Mouse (Mus musculus) limb, embryonic 14.5 days (tissue): Measurements from ENCODE around the gene Fars2. TPM values are rescaled to one million over a fixed set of nuclear protein-coding genes. Genes with fewer than 3 reads are reported as not detected.

Experiments
- ATAC-seq: fragments of 200-750 bp; cut with Nextera tagmentation; 2 replicates; pipeline ENCODE4 v1.8.0; 2017; ENCODE audit warnings: low read depth, moderate number of reproducible peaks, moderate TSS enrichment; ENCODE audit not compliant: low FRiP score
- DNase-seq: peaks from one replicate; pipeline ENCODE4 v3.0.0-alpha.2; 2015; ENCODE audit warnings: low spot score
- H3K27ac ChIP-seq: fragments of 300-500 bp; sonication (generic); replicated peaks from 2 replicates; pipeline ENCODE4 v1.5.1; 2014; ENCODE audit warnings: low read depth, mild to moderate bottlenecking, low read length, moderate library complexity, mixed read lengths
- H3K27me3 ChIP-seq: fragments of 300-500 bp; sonication (generic); 2 replicates; pipeline ENCODE4 v1.6.1; 2014; ENCODE audit warnings: low read length, mixed read lengths; ENCODE audit not compliant: control insufficient read depth, insufficient read depth
- H3K36me3 ChIP-seq: fragments of 300-500 bp; sonication (generic); 2 replicates; pipeline ENCODE4 v1.6.1; 2014; ENCODE audit warnings: mild to moderate bottlenecking, low read length, moderate library complexity, mixed read lengths; ENCODE audit not compliant: control insufficient read depth, insufficient read depth
- H3K4me1 ChIP-seq: fragments of 300-500 bp; sonication (generic); 2 replicates; pipeline ENCODE4 v1.6.1; 2014; ENCODE audit warnings: antibody characterized with exemption, low read length, mixed read lengths; ENCODE audit not compliant: control insufficient read depth, insufficient read depth
- H3K4me2 ChIP-seq: fragments of 300-500 bp; sonication (generic); replicated peaks from 2 replicates; pipeline ENCODE4 v1.6.1; 2014; ENCODE audit warnings: low read depth, mild to moderate bottlenecking, low read length, moderate library complexity; ENCODE audit not compliant: severe bottlenecking
- H3K4me3 ChIP-seq: fragments of 300-500 bp; sonication (generic); replicated peaks from 2 replicates; pipeline ENCODE4 v1.5.1; 2014; ENCODE audit warnings: low read length
- H3K9ac ChIP-seq: fragments of 300-500 bp; sonication (generic); 2 replicates; pipeline ENCODE4 v1.6.1; 2014; ENCODE audit warnings: mild to moderate bottlenecking, low read depth, low read length, moderate library complexity; ENCODE audit not compliant: severe bottlenecking
- H3K9me3 ChIP-seq: fragments of 300-500 bp; sonication (generic); 2 replicates; pipeline ENCODE4 v1.6.1; 2016; ENCODE audit warnings: low read length; ENCODE audit not compliant: control insufficient read depth
- POLR2A ChIP-seq: fragments of 200-500 bp; IDR thresholded peaks from 2 replicates; pipeline ENCODE4 v1.8.0; 2012; ENCODE audit warnings: inconsistent platforms, mild to moderate bottlenecking, moderate library complexity, borderline replicate concordance; ENCODE audit not compliant: insufficient read depth, insufficient read length; ENCODE audit errors: extremely low read depth
- WGBS: fragments of 180-500 bp; shearing (Covaris S2); extraction: QIAGEN DNeasy Blood & Tissue Kit; methylation state at CpG from one replicate; pipeline ENCODE4 v1.1.7; 2014; 5-methylcytosine and 5-hydroxymethylcytosine counted together
- polyA plus RNA-seq, 2 experiments: library from polyadenylated mRNA; depleted of rRNA in 1 of 2; stranded (reverse) in 1 of 2; unstranded in 1 of 2; fragments of >200 nt; fragmentation: Nextera tagmentation in 1 of 2; extraction: Ambion mirVana in 1 of 2; gene quantifications; 2 replicates each; pipeline versions ENCODE4 v1.2.1 to v1.2.3; 2012 to 2014

Gene Fars2
- polyA plus RNA-seq, 2 experiments: 27.6 to 35.2 TPM

- Histone ChIP-seq H3K9me3 (no peaks in the 10 kb centered on the region), H3K4me2 (no peak overlapping the region), H3K36me3 (0 out of 2 replicates have a peak, but pooled peaks cover 9% of the 10 kb centered on the region), H3K9ac (no peak overlapping the region), H3K4me3 (no peak overlapping the region), H3K27me3 (no peaks in the 10 kb centered on the region), H3K4me1 (peaks cover 8% of the 10 kb centered on the region; the same call in 1 of the 2 replicates), H3K27ac (no peak overlapping the region)
- DNase-seq (no peak), ATAC-seq (no peak)
- TF ChIP-seq POLR2A: no peak
- WGBS: 87% methylated on average over 5 of the region's 5 CpGs
Measured at GRCm38 (mm10) chr13:36086608-36087391, 30.4 kb upstream of the Fars2 start.

- Histone ChIP-seq H3K27me3 (no peaks in the 10 kb centered on the region), H3K9me3 (no peaks in the 10 kb centered on the region), H3K4me3 (no peak overlapping the region), H3K27ac (no peak overlapping the region), H3K4me2 (no peak overlapping the region), H3K36me3 (0 out of 2 replicates have a peak, but pooled peaks cover 5% of the 10 kb centered on the region), H3K4me1 (peaks cover 8% of the 10 kb centered on the region; the same call in 1 of the 2 replicates), H3K9ac (no peak overlapping the region)
- ATAC-seq: no peak
- WGBS: 92% methylated on average over 2 of the region's 2 CpGs
- no peak for DNase-seq
- TF ChIP-seq POLR2A: no peak
Measured at GRCm38 (mm10) chr13:36087427-36087826, 29.8 kb upstream of the Fars2 start.

- Histone ChIP-seq H3K4me2 (no peak overlapping the region), H3K4me3 (no peak overlapping the region), H3K9me3 (no peaks in the 10 kb centered on the region), H3K9ac (no peak overlapping the region), H3K27me3 (no peaks in the 10 kb centered on the region), H3K36me3 (0 out of 2 replicates have a peak, but pooled peaks cover 5% of the 10 kb centered on the region), H3K27ac (no peak overlapping the region), H3K4me1 (peaks cover 8% of the 10 kb centered on the region; the same call in 1 of the 2 replicates)
- no peak for TF ChIP-seq POLR2A
- no peak for ATAC-seq
- no peak for DNase-seq
- 63% methylated on average over 4 of the region's 4 CpGs for WGBS
Measured at GRCm38 (mm10) chr13:36088168-36088567, 29.0 kb upstream of the Fars2 start.

GRCm38 (mm10) chr13:36096684-36097383, 20.4 kb upstream of the Fars2 start:
- no peak overlapping the region for H3K4me3 ChIP-seq
- H3K27ac ChIP-seq: no peak overlapping the region
- H3K9me3 ChIP-seq: no peaks in the 10 kb centered on the region
- H3K9ac ChIP-seq: no peak overlapping the region
- H3K4me2 ChIP-seq: no peak overlapping the region
- no peak for DNase-seq
- no peak for TF ChIP-seq POLR2A
- no peaks in the 10 kb centered on the region for H3K4me1 ChIP-seq
- 0 out of 2 replicates have a peak, but pooled peaks cover under 1% of the 10 kb centered on the region for H3K36me3 ChIP-seq
- no peak for ATAC-seq
- no peaks in the 10 kb centered on the region for H3K27me3 ChIP-seq
- 92% methylated on average over 5 of the region's 5 CpGs for WGBS

- H3K9ac ChIP-seq: no peak overlapping the region
- no peak overlapping the region for H3K4me3 ChIP-seq
- no peak overlapping the region for H3K4me2 ChIP-seq
- ATAC-seq (no peak), DNase-seq (no peak)
- no peak overlapping the region for H3K27ac ChIP-seq
- 87% methylated on average over 6 of the region's 6 CpGs for WGBS
- H3K27me3 ChIP-seq: no peaks in the 10 kb centered on the region
- no peaks in the 10 kb centered on the region for H3K4me1 ChIP-seq
- H3K9me3 ChIP-seq: no peaks in the 10 kb centered on the region
- no peaks in the 10 kb centered on the region for H3K36me3 ChIP-seq
- no peak for TF ChIP-seq POLR2A
Measured at GRCm38 (mm10) chr13:36105591-36105990, 11.6 kb upstream of the Fars2 start.
